Mouse (Mus musculus): ENCODE measurements around the gene Limch1. TPM values are rescaled to one million over a fixed set of nuclear protein-coding genes. Genes with fewer than 3 reads are reported as not detected.

Limch1 gene
- total and polyA plus RNA-seq, 3 experiments: 0.33 TPM; not detected in 2

- Histone ChIP-seq H3K4me1 (ENCODE audit: insufficient read depth, low read depth, low read length) (no peaks in the 10 kb centered on the region), H3K9me3 (replicated peaks) (peaks cover 59% of the 10 kb centered on the region), H3K27me3 (ENCODE audit: insufficient read depth, low read length) (peaks cover 3% of the 10 kb centered on the region; the same call in 1 of the 2 replicates), H3K36me3 (replicated peaks) (no peaks in the 10 kb centered on the region), H3K4me3 (ENCODE audit: low read depth, low read length) (no peak overlapping the region)
- DNase-seq (ENCODE audit: low spot score) (no peak), ATAC-seq (ENCODE audit: extremely low read depth, insufficient number of reproducible peaks, low FRiP score, poor library complexity, severe bottlenecking) (no peak)
- TF ChIP-seq TAL1 (conservative IDR thresholded peaks at IDR 0.05; ENCODE audit: low read depth, low read length) (no peak), GATA1 (IDR thresholded peaks at IDR 0.05; ENCODE audit: borderline replicate concordance, low read length) (no peak)
These were observed 3.0 kb downstream of the Limch1 start for GRCm38 (mm10) chr5:66748448-66749115.

- peaks cover 57% of the 10 kb centered on the region for H3K9me3 ChIP-seq (replicated peaks)
- no peaks in the 10 kb centered on the region for H3K4me1 ChIP-seq (ENCODE audit: insufficient read depth, low read depth, low read length)
- H3K27me3 ChIP-seq (ENCODE audit: insufficient read depth, low read length): peaks cover 3% of the 10 kb centered on the region; the same call in 1 of the 2 replicates
- DNase-seq (ENCODE audit: low spot score) (no peak), ATAC-seq (ENCODE audit: extremely low read depth, insufficient number of reproducible peaks, low FRiP score, poor library complexity, severe bottlenecking) (no peak)
- H3K36me3 ChIP-seq (replicated peaks): no peaks in the 10 kb centered on the region
- no peak overlapping the region for H3K4me3 ChIP-seq (ENCODE audit: low read depth, low read length)
- TF ChIP-seq CTCF (IDR thresholded peaks at IDR 0.05; ENCODE audit: low read depth, low read length) (no peak), GATA2 (IDR thresholded peaks at IDR 0.05; ENCODE audit: borderline replicate concordance, low read depth, low read length) (no peak), GATA1 (IDR thresholded peaks at IDR 0.05; ENCODE audit: borderline replicate concordance, low read length) (no peak), TAL1 (conservative IDR thresholded peaks at IDR 0.05; ENCODE audit: low read depth, low read length) (no peak), POLR2AphosphoS5 (IDR thresholded peaks at IDR 0.05; ENCODE audit: insufficient replicate concordance, low read depth, low read length) (no peak)
These were observed 5.0 kb downstream of the Limch1 start for GRCm38 (mm10) chr5:66750641-66751040.

- no peak for ATAC-seq (ENCODE audit: extremely low read depth, insufficient number of reproducible peaks, low FRiP score, poor library complexity, severe bottlenecking)
- no peak overlapping the region for H3K4me3 ChIP-seq (ENCODE audit: low read depth, low read length)
- H3K27me3 ChIP-seq (ENCODE audit: insufficient read depth, low read length): no peaks in the 10 kb centered on the region
- no peak for DNase-seq (ENCODE audit: low spot score)
- H3K9me3 ChIP-seq (replicated peaks): peaks cover 56% of the 10 kb centered on the region
- no peak for TF ChIP-seq TAL1 (conservative IDR thresholded peaks at IDR 0.05; ENCODE audit: low read depth, low read length)
- TF ChIP-seq GATA1 (IDR thresholded peaks at IDR 0.05; ENCODE audit: borderline replicate concordance, low read length): no peak
- TF ChIP-seq POLR2AphosphoS5 (IDR thresholded peaks at IDR 0.05; ENCODE audit: insufficient replicate concordance, low read depth, low read length): no peak
- no peak for TF ChIP-seq GATA2 (IDR thresholded peaks at IDR 0.05; ENCODE audit: borderline replicate concordance, low read depth, low read length)
- no peak for TF ChIP-seq CTCF (IDR thresholded peaks at IDR 0.05; ENCODE audit: low read depth, low read length)
- H3K36me3 ChIP-seq (replicated peaks): no peaks in the 10 kb centered on the region
- H3K4me1 ChIP-seq (ENCODE audit: insufficient read depth, low read depth, low read length): no peaks in the 10 kb centered on the region
These were observed 5.8 kb downstream of the Limch1 start for GRCm38 (mm10) chr5:66751332-66751980.

- Histone ChIP-seq H3K36me3 (replicated peaks) (no peaks in the 10 kb centered on the region), H3K9me3 (replicated peaks) (peaks cover 61% of the 10 kb centered on the region), H3K4me1 (ENCODE audit: insufficient read depth, low read depth, low read length) (no peaks in the 10 kb centered on the region), H3K27me3 (ENCODE audit: insufficient read depth, low read length) (no peaks in the 10 kb centered on the region), H3K4me3 (ENCODE audit: low read depth, low read length) (no peak overlapping the region)
- TF ChIP-seq GATA2 (IDR thresholded peaks at IDR 0.05; ENCODE audit: borderline replicate concordance, low read depth, low read length) (no peak), GATA1 (IDR thresholded peaks at IDR 0.05; ENCODE audit: borderline replicate concordance, low read length) (no peak), POLR2AphosphoS5 (IDR thresholded peaks at IDR 0.05; ENCODE audit: insufficient replicate concordance, low read depth, low read length) (no peak), CTCF (IDR thresholded peaks at IDR 0.05; ENCODE audit: low read depth, low read length) (no peak), TAL1 (conservative IDR thresholded peaks at IDR 0.05; ENCODE audit: low read depth, low read length) (no peak)
- ATAC-seq (ENCODE audit: extremely low read depth, insufficient number of reproducible peaks, low FRiP score, poor library complexity, severe bottlenecking): no peak
- no peak for DNase-seq (ENCODE audit: low spot score)
These were observed 8.0 kb downstream of the Limch1 start for GRCm38 (mm10) chr5:66753620-66754019.

GRCm38 (mm10) chr5:66756821-66757705, 11.4 kb downstream of the Limch1 start:
- no peaks in the 10 kb centered on the region for H3K4me1 ChIP-seq (ENCODE audit: insufficient read depth, low read depth, low read length)
- no peak for DNase-seq (ENCODE audit: low spot score)
- H3K4me3 ChIP-seq (ENCODE audit: low read depth, low read length): no peak overlapping the region
- peaks cover 62% of the 10 kb centered on the region for H3K9me3 ChIP-seq (replicated peaks)
- no peak for ATAC-seq (ENCODE audit: extremely low read depth, insufficient number of reproducible peaks, low FRiP score, poor library complexity, severe bottlenecking)
- TF ChIP-seq POLR2AphosphoS5 (IDR thresholded peaks at IDR 0.05; ENCODE audit: insufficient replicate concordance, low read depth, low read length): no peak
- TF ChIP-seq CTCF (IDR thresholded peaks at IDR 0.05; ENCODE audit: low read depth, low read length): no peak
- no peak for TF ChIP-seq GATA2 (IDR thresholded peaks at IDR 0.05; ENCODE audit: borderline replicate concordance, low read depth, low read length)
- TF ChIP-seq TAL1 (conservative IDR thresholded peaks at IDR 0.05; ENCODE audit: low read depth, low read length): no peak
- no peak for TF ChIP-seq GATA1 (IDR thresholded peaks at IDR 0.05; ENCODE audit: borderline replicate concordance, low read length)
- no peaks in the 10 kb centered on the region for H3K36me3 ChIP-seq (replicated peaks)
- no peaks in the 10 kb centered on the region for H3K27me3 ChIP-seq (ENCODE audit: insufficient read depth, low read length)

GRCm38 (mm10) chr5:66757706-66758237, 12.1 kb downstream of the Limch1 start:
- no peak overlapping the region for H3K4me3 ChIP-seq (ENCODE audit: low read depth, low read length)
- TF ChIP-seq POLR2AphosphoS5 (IDR thresholded peaks at IDR 0.05; ENCODE audit: insufficient replicate concordance, low read depth, low read length): no peak
- TF ChIP-seq CTCF (IDR thresholded peaks at IDR 0.05; ENCODE audit: low read depth, low read length): no peak
- TF ChIP-seq TAL1 (conservative IDR thresholded peaks at IDR 0.05; ENCODE audit: low read depth, low read length): no peak
- no peaks in the 10 kb centered on the region for H3K27me3 ChIP-seq (ENCODE audit: insufficient read depth, low read length)
- ATAC-seq (ENCODE audit: extremely low read depth, insufficient number of reproducible peaks, low FRiP score, poor library complexity, severe bottlenecking): no peak
- no peaks in the 10 kb centered on the region for H3K36me3 ChIP-seq (replicated peaks)
- peaks cover 62% of the 10 kb centered on the region for H3K9me3 ChIP-seq (replicated peaks)
- no peak for DNase-seq (ENCODE audit: low spot score)
- no peaks in the 10 kb centered on the region for H3K4me1 ChIP-seq (ENCODE audit: insufficient read depth, low read depth, low read length)
